Mouse (Mus musculus) heart, adult 18-20 months (tissue): ENCODE measurements around the gene I830077J02Rik. TPM values are rescaled to one million over a fixed set of nuclear protein-coding genes. Genes with fewer than 3 reads are reported as not detected.
"Not testable (repeated sequence)": the region's sequence is repeated elsewhere in the genome, so short reads cannot be mapped to it uniquely, and the experiment has no call there.

Source experiments
- DNase-seq, 2 experiments: peaks; one replicate each; pipeline ENCODE4 v3.0.0; 2021 to 2022; ENCODE audit warnings: mixed read lengths in 1 of 2
- total RNA-seq, 2 experiments: library from RNA; stranded (reverse); gene quantifications; 2 replicates each; pipeline ENCODE4 v1.2.3; 2021

I830077J02Rik gene
- total RNA-seq, 2 experiments from 2014 or later = 0.15 to 0.41 TPM

GRCm38 (mm10) chr3:105918355-105918745 lies 14.1 kb downstream of the I830077J02Rik start:
- DNase-seq = no peak

- DNase-seq = no peak
Measured at GRCm38 (mm10) chr3:105917656-105918354, 14.7 kb downstream of the I830077J02Rik start.

GRCm38 (mm10) chr3:105916455-105916854 lies 16.0 kb downstream of the I830077J02Rik start:
- not testable (repeated sequence) for DNase-seq

- no peak for DNase-seq
Measured at GRCm38 (mm10) chr3:105915281-105915680, 17.2 kb downstream of the I830077J02Rik start.

- DNase-seq = no peak
Measured at GRCm38 (mm10) chr3:105913839-105914681, 18.4 kb downstream of the I830077J02Rik start.

GRCm38 (mm10) chr3:105912097-105912880 lies 20.2 kb downstream of the I830077J02Rik start:
- DNase-seq = no peak

- DNase-seq = peak in 1 of 2 experiments; percentile 26
Measured at GRCm38 (mm10) chr3:105910519-105911190, 21.8 kb downstream of the I830077J02Rik start.

GRCm38 (mm10) chr3:105908976-105909375 lies 23.5 kb downstream of the I830077J02Rik start:
- DNase-seq = no peak

- DNase-seq = no peak
Measured at GRCm38 (mm10) chr3:105907956-105908655, 24.4 kb downstream of the I830077J02Rik start.

- no peak for DNase-seq
Measured at GRCm38 (mm10) chr3:105904721-105905120, 27.7 kb downstream of the I830077J02Rik start.

- DNase-seq = no peak
Measured at GRCm38 (mm10) chr3:105904213-105904612, 28.3 kb downstream of the I830077J02Rik start.

GRCm38 (mm10) chr3:105901468-105901867 lies 31.0 kb downstream of the I830077J02Rik start:
- no peak for DNase-seq

GRCm38 (mm10) chr3:105900716-105901115 lies 31.7 kb downstream of the I830077J02Rik start:
- DNase-seq = peak in 1 of 2 experiments; percentile 40

GRCm38 (mm10) chr3:105900266-105900665 lies 32.2 kb downstream of the I830077J02Rik start:
- DNase-seq = no peak

GRCm38 (mm10) chr3:105899394-105900147 lies 32.9 kb downstream of the I830077J02Rik start:
- DNase-seq = peak; percentile 84 to 89

- DNase-seq = peak; percentile 61 to 71
Measured at GRCm38 (mm10) chr3:105898861-105899260, 33.6 kb downstream of the I830077J02Rik start.

- DNase-seq = peak; percentile 52 to 83
Measured at GRCm38 (mm10) chr3:105898325-105898724, 34.1 kb downstream of the I830077J02Rik start.

- no peak for DNase-seq
Measured at GRCm38 (mm10) chr3:105896811-105897210, 35.7 kb downstream of the I830077J02Rik start.

- DNase-seq = peak; percentile 96
Measured at GRCm38 (mm10) chr3:105894601-105895592, 37.6 kb downstream of the I830077J02Rik start.
